Mouse (Mus musculus) neural tube, embryonic 12.5 days (tissue): Measurements from ENCODE around the gene Gm20388. TPM values are rescaled to one million over a fixed set of nuclear protein-coding genes. Genes with fewer than 3 reads are reported as not detected.
A peak's percentile ranks its signal among the peaks of the same experiment; 100 is the strongest.
"Not testable (repeated sequence)": the region's sequence is repeated elsewhere in the genome, so short reads cannot be mapped to it uniquely, and the experiment has no call there.

Experiments used
- ATAC-seq: fragments of 200-750 bp; cut with Nextera tagmentation; 2 replicates; pipeline ENCODE4 v1.8.0; 2017; ENCODE audit warnings: low read depth, mild to moderate bottlenecking, moderate TSS enrichment, moderate library complexity; ENCODE audit not compliant: low FRiP score
- H3K27ac ChIP-seq: fragments of 300-500 bp; sonication (generic); 2 replicates; pipeline ENCODE4 v1.5.1; 2016
- H3K27me3 ChIP-seq: fragments of 300-500 bp; sonication (generic); replicated peaks from 2 replicates; pipeline ENCODE4 v1.6.1; 2016; ENCODE audit warnings: mild to moderate bottlenecking
- H3K36me3 ChIP-seq: fragments of 300-500 bp; sonication (generic); 2 replicates; pipeline ENCODE4 v1.6.1; 2016; ENCODE audit warnings: mild to moderate bottlenecking
- H3K4me1 ChIP-seq: fragments of 300-500 bp; sonication (generic); 2 replicates; pipeline ENCODE4 v1.6.1; 2016
- H3K4me2 ChIP-seq: fragments of 300-500 bp; sonication (generic); replicated peaks from 2 replicates; pipeline ENCODE4 v1.6.1; 2016; ENCODE audit warnings: mild to moderate bottlenecking
- H3K4me3 ChIP-seq: fragments of 300-500 bp; sonication (generic); 2 replicates; pipeline ENCODE4 v1.5.1; 2016
- H3K9ac ChIP-seq: fragments of 300-500 bp; sonication (generic); 2 replicates; pipeline ENCODE4 v1.6.1; 2016; ENCODE audit warnings: mild to moderate bottlenecking
- H3K9me3 ChIP-seq: fragments of 300-500 bp; sonication (generic); 2 replicates; pipeline ENCODE4 v1.6.1; 2016; ENCODE audit warnings: mild to moderate bottlenecking
- WGBS: fragments of 180-500 bp; shearing (Covaris S2); methylation state at CpG from one replicate; pipeline ENCODE4 v1.1.7; 2016; 5-methylcytosine and 5-hydroxymethylcytosine counted together
- polyA plus RNA-seq: library from polyadenylated mRNA; unstranded; fragments of >200 nt; fragmentation: Nextera tagmentation; extraction: Ambion mirVana; gene quantifications from 2 replicates; pipeline ENCODE4 v1.2.1, GENCODE M21; 2016

The Gm20388 gene
- polyA plus RNA-seq, 1 experiment from 2014 or later, result not detected

DNA sequence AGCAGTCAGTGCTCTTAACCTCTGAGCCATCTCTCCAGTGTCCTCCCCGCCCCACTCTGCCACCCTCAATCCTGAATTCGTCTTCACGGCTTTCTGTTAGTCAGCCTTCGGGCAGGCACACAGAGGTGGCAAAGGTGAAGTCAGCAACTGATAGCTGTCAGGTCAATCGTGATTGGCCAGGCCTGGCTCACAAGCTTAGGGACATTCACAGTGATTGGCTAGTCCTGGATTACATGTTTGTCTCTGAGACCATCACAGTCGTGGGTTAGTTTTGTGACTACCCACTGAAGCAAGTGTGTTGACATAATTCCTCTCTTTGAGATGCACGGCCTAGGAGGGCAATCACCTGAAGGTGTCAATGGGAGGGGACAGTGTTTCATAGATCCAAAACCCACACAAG, 3542.7 kb downstream of the Gm20388 start:
- Histone ChIP-seq H3K36me3 (peaks cover 78% of the 10 kb centered on the region), H3K4me2 (no peak overlapping the region), H3K4me3 (no peak overlapping the region), H3K27me3 (no peaks in the 10 kb centered on the region), H3K9ac (no peak overlapping the region), H3K27ac (no peak overlapping the region), H3K4me1 (no peaks in the 10 kb centered on the region), H3K9me3 (no peaks in the 10 kb centered on the region)
- ATAC-seq, result no peak
- 80% methylated on average over 7 of the region's 7 CpGs for WGBS

- WGBS, result 87% methylated on average over 5 of the region's 5 CpGs
- Histone ChIP-seq H3K4me3 (no peak overlapping the region), H3K9ac (no peak overlapping the region), H3K4me2 (no peak overlapping the region), H3K9me3 (no peaks in the 10 kb centered on the region), H3K27me3 (no peaks in the 10 kb centered on the region), H3K36me3 (peaks cover 84% of the 10 kb centered on the region), H3K4me1 (no peaks in the 10 kb centered on the region), H3K27ac (no peak overlapping the region)
- no peak for ATAC-seq
These were observed 3543.3 kb downstream of the Gm20388 start for GRCm38 (mm10) chr8:123453951-123454350.

DNA sequence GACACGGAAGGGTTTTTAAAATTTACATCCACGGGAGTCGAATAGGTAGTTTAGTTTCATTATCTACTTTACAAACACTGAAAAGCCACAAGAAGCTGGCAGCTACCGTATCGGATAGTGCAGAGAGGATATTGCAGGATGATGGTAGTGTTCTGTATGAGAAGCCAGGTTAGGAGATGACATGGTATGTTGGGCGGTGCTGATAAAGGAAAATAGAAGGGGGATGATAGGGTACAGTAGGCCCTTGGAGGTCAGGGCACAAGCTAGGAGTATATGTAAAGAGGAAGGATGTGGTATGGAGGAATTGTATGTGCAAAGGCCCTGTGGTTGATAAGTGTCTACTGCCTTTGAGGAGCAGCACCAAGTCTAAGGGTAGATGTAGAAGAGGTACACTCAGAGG, 3543.9 kb downstream of the Gm20388 start:
- no peak overlapping the region for H3K9ac ChIP-seq
- no peaks in the 10 kb centered on the region for H3K27me3 ChIP-seq
- no peak overlapping the region for H3K4me2 ChIP-seq
- peaks cover 84% of the 10 kb centered on the region for H3K36me3 ChIP-seq
- WGBS, result 94% methylated on average over 6 of the region's 6 CpGs
- H3K9me3 ChIP-seq, result no peaks in the 10 kb centered on the region
- no peak overlapping the region for H3K27ac ChIP-seq
- no peak overlapping the region for H3K4me3 ChIP-seq
- H3K4me1 ChIP-seq, result no peaks in the 10 kb centered on the region
- ATAC-seq, result no peak

DNA sequence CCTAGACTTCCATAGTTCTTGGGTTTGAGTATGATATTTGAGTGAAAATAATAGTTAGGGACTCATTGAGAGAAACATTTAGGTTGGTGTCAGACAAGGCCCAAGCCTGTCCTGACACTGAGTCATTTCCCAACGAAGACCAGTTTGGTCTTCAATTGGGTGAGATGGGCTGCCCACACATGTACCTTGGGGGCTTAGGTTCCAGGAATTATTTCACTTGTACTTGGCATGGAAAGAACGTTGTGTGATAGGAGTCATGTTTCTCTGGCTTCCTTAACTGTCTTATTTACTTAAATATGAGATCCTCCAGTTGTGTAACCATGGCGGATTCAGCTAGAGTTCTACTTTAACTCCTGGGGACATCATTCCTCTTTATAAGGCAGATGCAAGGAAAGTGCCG, 3553.0 kb downstream of the Gm20388 start:
- Histone ChIP-seq H3K36me3 (peaks cover 52% of the 10 kb centered on the region), H3K9me3 (no peaks in the 10 kb centered on the region), H3K9ac (no peak overlapping the region), H3K4me2 (no peak overlapping the region), H3K4me3 (no peak overlapping the region), H3K27ac (no peak overlapping the region), H3K27me3 (no peaks in the 10 kb centered on the region), H3K4me1 (no peaks in the 10 kb centered on the region)
- no peak for ATAC-seq
- WGBS, result 92% methylated on average over 4 of the region's 4 CpGs

DNA sequence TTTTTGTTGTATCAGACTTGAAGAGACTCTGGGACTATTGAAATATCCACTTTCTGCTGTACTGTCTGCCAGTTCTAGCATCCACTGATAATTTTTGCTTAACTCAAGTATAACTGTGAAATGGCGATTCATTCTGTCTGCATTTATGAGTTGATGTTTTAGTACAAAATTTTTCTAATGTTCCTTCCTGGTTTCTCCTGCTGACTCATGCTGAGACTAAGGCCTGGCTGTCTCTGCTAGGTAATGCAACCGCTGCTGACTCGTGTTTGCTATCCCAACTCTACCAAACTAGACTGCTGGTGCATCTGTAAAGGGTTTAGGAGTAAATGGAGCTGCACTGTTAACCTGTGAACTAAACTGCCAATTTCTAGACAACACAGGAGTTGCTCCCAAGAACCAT, 3556.8 kb downstream of the Gm20388 start:
- no peak for ATAC-seq
- H3K27me3 ChIP-seq, result no peaks in the 10 kb centered on the region
- 82% methylated on average over 3 of the region's 3 CpGs for WGBS
- no peak overlapping the region for H3K4me2 ChIP-seq
- H3K9ac ChIP-seq, result no peak overlapping the region
- no peak overlapping the region for H3K4me3 ChIP-seq
- no peaks in the 10 kb centered on the region for H3K9me3 ChIP-seq
- H3K4me1 ChIP-seq, result no peaks in the 10 kb centered on the region
- no peak overlapping the region for H3K27ac ChIP-seq
- peaks cover 16% of the 10 kb centered on the region for H3K36me3 ChIP-seq

- not testable (repeated sequence) for H3K4me2 ChIP-seq, ATAC-seq, H3K9ac ChIP-seq, H3K27ac ChIP-seq, H3K4me3 ChIP-seq, H3K9me3 ChIP-seq, H3K4me1 ChIP-seq, H3K36me3 ChIP-seq, H3K27me3 ChIP-seq
- 71% methylated on average over 6 of the region's 6 CpGs for WGBS
These were observed 3562.3 kb downstream of the Gm20388 start for GRCm38 (mm10) chr8:123472991-123473390.

DNA sequence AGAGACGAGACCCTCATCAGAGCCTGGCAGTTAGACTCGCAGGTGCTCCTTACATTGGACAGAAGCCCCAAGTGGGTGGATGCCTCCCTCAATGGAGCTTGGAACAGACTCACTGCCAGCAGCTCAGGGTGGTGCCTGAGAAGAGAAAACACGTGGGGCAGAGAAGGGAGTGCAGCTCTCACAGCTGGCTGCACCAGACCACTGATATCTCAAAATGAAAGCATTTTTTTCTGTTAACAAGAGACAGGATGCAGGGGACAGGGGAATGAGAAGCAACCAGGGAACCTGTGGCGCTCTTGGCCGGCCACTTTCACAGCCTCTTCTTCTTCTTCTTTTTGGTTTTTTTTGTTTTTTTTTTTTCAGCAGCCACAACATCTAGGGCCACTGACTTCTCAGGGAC, 3563.9 kb downstream of the Gm20388 start:
- not testable (repeated sequence) for H3K4me2 ChIP-seq, ATAC-seq, H3K27ac ChIP-seq, H3K9me3 ChIP-seq, H3K9ac ChIP-seq, H3K36me3 ChIP-seq, H3K27me3 ChIP-seq, H3K4me3 ChIP-seq
- WGBS, result 68% methylated on average over 5 of the region's 5 CpGs
- H3K4me1 ChIP-seq, result peaks cover 18% of the 10 kb centered on the region

DNA sequence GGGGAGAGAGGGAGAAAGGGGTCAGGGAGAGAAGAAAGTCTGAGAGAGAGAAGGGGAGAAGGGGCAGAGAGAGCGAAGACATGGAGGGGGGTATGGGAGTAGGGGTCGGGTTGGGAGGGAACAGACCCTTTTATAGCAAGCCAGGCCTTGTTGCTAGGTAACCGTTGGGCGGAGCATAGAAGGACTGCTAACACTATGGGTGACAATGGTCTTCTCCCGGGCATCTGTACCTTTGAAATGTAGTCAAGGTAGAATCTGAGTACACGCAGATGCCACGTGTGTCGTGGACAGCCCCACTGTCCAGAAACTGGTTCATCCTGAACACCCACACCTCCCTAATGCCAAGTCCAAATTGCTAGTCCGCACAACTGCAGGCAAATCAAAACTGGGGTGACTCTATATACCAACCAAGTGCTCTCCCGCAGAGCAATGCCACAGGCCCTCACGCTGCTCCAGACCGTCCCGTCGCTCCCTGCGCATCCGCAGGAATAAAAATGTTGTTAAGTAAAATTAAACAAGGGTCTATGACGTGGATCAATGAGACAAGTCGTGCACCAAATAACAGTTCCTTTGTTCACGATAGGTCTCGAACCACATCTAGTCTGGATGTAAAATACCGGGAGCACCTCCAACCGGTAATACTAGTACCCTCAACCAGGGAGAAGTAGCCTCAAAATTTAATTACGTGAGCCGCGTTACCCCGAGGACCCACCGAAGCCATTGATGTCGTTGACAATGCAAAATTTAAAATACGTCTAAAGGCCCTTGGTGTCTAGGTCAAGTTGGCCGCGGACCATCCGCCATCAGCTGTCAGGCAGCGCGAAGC, 3566.5 kb downstream of the Gm20388 start:
- Histone ChIP-seq H3K36me3 (peaks cover 15% of the 10 kb centered on the region), H3K9ac (peak overlapping the region; percentile 84), H3K9me3 (no peaks in the 10 kb centered on the region), H3K27me3 (no peaks in the 10 kb centered on the region), H3K4me2 (peak overlapping the region; percentile 82), H3K4me1 (peaks cover 18% of the 10 kb centered on the region), H3K27ac (no peak overlapping the region), H3K4me3 (peak overlapping the region; percentile 89)
- WGBS, result 6% methylated on average over 34 of the region's 34 CpGs
- ATAC-seq, result peak; percentile 64

GRCm38 (mm10) chr8:123477737-123478258, 3567.2 kb downstream of the Gm20388 start, which contains the start of gene Afg3l1:
Afg3l1 (plus strand) TSS chr8:123477903.
- H3K9ac ChIP-seq, result peak within 1 kb of the TSS; percentile 84
- ATAC-seq, result peak; percentile 94
- H3K27me3 ChIP-seq, result no peaks in the 10 kb centered on the region
- no peaks in the 10 kb centered on the region for H3K9me3 ChIP-seq
- peaks cover 22% of the 10 kb centered on the region for H3K36me3 ChIP-seq
- peak within 1 kb of the TSS; percentile 82 for H3K4me2 ChIP-seq
- under 1% methylated on average over 58 of the region's 58 CpGs for WGBS
- H3K4me3 ChIP-seq, result peak within 1 kb of the TSS; percentile 89
- peaks cover 18% of the 10 kb centered on the region for H3K4me1 ChIP-seq
- peak within 1 kb of the TSS; percentile 86 for H3K27ac ChIP-seq

DNA sequence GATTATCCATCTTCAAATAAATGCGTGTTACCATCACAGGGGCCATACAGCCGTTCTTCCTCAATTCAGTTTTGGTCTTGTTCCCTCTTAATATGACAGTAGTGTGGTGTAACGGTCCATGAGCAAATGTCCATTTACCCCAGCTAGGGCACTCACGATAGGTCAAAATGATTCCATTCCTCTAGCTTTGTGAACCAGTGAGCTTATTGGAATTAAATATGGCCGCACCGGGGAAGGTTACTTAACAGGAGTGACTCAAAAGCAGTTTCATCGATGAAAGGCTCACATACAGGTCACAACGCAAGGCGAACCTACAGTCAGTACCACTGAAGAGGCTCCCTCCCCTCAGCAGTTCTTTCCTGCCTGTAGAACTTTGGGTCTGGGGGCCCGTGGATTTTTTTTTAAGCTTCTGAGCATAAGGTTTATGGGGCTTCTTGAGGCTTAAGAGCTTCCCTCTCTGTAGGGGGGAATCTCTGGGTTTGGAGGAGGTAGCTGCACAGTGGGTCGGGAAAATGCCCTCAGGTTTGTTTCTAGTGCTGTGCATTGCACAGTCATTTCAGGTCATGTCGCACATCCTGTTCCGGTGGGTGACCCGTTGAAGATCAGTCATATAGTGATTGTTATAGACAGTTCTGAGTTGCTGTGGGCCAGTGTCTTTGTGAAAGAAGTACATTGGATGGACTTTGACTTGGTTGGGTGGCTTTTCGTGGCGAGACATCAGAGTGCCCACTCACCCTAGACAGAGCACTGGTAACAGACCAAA, 3568.0 kb downstream of the Gm20388 start:
- H3K27me3 ChIP-seq, result no peaks in the 10 kb centered on the region
- no peak overlapping the region; the same call in 1 of the 2 replicates for H3K27ac ChIP-seq
- peak overlapping the region; percentile 89 for H3K4me3 ChIP-seq
- peak overlapping the region; percentile 84 for H3K9ac ChIP-seq
- peaks cover 18% of the 10 kb centered on the region for H3K4me1 ChIP-seq
- no peaks in the 10 kb centered on the region for H3K9me3 ChIP-seq
- WGBS, result 39% methylated on average over 16 of the region's 16 CpGs
- ATAC-seq, result peak; percentile 11; the same call in 1 of the 2 replicates
- peak overlapping the region; percentile 82 for H3K4me2 ChIP-seq
- H3K36me3 ChIP-seq, result peaks cover 26% of the 10 kb centered on the region

- Histone ChIP-seq H3K36me3 (peaks cover 59% of the 10 kb centered on the region), H3K4me3 (no peak overlapping the region), H3K27me3 (no peaks in the 10 kb centered on the region), H3K4me2 (no peak overlapping the region), H3K4me1 (peaks cover 10% of the 10 kb centered on the region), H3K27ac (no peak overlapping the region), H3K9ac (no peak overlapping the region), H3K9me3 (no peaks in the 10 kb centered on the region)
- 89% methylated on average over 7 of the region's 7 CpGs for WGBS
- ATAC-seq, result no peak
These were observed 3572.0 kb downstream of the Gm20388 start for GRCm38 (mm10) chr8:123482627-123483026.

GRCm38 (mm10) chr8:123491280-123492075, 3580.8 kb downstream of the Gm20388 start:
- ATAC-seq, result no peak
- Histone ChIP-seq H3K4me3 (no peak overlapping the region), H3K9ac (no peak overlapping the region), H3K4me2 (no peak overlapping the region), H3K4me1 (no peaks in the 10 kb centered on the region), H3K36me3 (peaks cover 97% of the 10 kb centered on the region), H3K27ac (no peak overlapping the region), H3K9me3 (no peaks in the 10 kb centered on the region), H3K27me3 (no peaks in the 10 kb centered on the region)
- WGBS, result 93% methylated on average over 15 of the region's 15 CpGs
